Mouse (Mus musculus) kidney, postnatal 14 days (tissue): ENCODE results near the gene Arhgef2.
"Not testable (repeated sequence)": the region's sequence is repeated elsewhere in the genome, so short reads cannot be mapped to it uniquely, and the experiment has no call there.

Experiments
- DNase-seq: peaks from one replicate; pipeline ENCODE4 v3.0.0; 2022; ENCODE audit warnings: mixed read lengths

Arhgef2 gene

DNA sequence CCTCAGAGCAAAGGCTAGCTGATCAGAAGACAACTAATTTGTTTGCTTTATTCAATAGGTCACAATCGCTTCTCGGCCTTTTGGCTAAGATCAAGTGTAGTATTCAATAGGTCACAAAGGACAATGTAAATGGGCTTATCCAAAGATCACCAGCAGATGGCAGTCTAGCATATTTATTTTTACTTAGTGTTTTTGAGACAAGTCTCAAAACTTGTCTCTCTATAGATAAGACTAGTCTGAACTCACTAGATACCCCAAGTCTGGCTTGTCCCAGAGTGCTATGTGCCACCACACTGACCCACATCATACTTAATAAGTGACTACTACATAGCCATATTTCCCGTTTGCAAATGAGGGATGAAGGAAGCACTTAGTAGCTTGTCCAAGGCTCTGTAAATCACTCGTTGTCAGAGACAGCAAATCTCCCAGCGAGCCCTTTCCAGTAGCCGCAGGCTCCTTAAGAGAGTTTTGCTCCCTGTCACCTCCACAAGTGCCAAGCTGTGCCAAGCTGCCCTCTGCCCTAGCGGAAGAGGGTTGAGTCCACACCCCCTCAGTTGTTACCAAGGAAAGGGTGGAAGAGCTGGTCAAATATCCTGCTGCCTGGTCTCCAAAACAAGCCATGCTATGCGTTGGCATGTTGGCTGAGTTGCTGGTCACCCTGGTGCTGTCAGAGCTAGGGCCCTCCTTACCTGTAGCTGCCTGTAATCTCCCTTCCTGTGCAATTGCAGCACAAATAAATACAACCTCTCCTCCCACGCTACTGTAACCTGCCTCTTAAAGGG is 13.6 kb upstream of the Arhgef2 start:
- peak; percentile 64 for DNase-seq

DNA sequence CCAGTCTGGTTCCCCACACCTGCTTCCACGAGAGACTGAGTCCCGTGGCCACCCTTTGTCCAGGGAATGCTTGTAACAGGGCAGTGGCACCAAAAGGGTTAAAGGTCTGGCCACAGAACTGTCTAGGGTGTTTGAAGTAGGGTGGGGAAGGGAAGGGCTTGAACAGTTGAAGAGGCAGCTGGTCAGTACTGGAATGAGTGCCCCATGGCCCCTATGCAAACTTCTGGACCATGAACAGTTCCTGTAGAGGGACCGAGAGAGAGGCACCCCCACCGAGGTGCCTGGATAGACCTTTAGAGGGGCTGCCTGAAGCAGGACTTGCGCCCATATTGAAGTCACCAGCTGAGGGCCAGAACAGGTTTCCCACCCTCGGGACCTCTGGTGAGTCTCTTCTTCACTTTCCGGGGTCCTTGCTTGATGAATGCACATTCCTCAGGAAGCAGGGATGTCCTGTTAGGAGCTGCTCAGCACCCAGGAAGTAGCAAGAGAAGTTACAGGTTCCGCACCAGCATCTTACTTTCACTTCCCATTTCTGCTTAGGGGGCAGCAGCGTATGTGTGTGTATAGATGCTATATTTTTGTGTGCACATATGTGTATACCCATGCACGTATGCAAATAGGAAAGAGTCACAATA is 12.7 kb upstream of the Arhgef2 start:
- no peak for DNase-seq

DNA sequence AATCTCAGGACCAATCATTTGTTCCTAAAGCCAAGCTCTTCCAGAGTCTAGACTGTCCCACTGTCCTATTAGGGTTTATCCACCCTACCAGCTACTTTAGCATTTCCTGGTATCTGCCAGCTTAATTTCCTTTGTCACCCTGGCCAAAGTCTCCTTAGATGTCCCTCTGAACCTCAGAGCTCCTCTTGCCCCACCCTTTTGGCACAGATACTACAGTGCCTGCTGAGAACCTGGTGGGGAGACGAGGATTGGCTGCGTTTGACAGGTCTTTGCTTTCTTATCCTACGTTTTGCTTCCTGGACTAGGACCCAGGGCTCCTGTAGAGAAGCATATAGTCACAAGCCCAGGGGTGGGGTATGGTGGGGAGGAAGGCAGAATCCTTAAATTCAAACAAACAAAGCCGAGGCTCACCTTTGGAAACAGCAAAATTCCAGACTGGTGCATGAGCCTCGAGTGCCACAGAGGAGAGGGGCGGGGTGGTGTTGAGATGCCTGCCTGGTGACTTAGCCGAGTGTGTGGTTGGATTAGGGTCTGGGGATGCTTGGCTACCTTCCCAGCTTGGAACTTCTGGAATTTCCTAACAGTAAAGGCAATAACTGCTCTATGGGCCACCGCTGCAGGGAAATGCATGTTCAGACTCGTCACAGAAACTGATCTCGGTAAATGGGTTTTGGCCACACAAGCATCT is 11.7 kb upstream of the Arhgef2 start:
- peak; percentile 36 for DNase-seq

DNA sequence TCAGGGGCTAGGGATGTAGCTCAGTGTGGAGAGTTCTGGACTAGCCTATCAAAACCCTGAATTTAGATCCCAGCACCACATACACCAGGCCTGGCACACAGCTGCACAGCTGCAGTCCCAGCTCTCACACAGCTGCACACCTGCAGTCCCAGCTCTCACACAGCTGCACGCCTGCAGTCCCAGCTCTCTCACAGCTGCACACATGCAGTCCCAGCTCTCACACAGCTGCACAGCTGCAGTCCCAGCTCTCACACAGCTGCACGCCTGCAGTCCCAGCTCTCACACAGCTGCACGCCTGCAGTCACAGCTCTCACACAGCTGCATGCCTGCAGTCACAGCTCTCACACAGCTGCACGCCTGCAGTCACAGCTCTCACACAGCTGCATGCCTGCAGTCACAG is 9.2 kb upstream of the Arhgef2 start:
- not testable (repeated sequence) for DNase-seq

DNA sequence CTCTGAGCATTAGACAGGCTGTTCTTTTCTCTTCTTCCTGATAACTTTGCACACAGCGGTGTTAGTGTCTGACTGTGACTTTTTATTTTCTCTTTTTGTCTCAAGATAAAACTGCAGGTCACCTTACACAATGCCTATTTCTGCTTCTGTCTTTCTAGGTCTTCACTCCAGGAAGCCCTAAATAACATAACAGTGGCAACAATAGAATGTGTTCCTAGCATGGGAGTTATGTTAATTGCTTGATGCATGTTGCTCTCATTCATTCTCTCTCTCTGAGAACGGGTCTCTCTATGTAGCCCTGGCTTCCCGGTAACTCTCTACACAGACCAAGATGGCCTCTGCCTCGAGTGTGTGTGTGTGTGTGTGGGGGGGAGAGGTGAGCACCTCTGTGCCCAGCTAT is 3.3 kb upstream of the Arhgef2 start:
- no peak for DNase-seq

DNA sequence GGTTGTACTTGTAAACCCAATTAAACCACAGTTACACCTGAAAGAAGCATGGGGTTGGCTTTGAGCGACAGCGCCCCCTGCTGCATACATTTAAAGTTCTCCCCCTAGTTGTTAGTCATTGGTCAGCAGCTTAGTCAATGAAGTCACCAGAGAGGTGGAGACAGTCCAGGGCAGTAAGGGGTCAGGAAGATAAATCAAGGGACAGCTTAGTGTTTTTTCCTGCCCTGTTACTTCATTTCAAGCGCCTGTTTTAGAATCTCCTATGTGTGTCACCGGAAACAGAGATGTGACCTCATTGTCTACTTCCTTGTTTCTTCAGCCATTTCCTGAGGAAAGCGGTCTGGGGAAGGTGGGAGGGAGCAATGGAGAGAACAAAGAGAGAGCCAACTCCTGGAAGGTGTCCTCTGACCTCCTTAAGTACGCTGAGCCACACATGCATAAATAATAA is 2.0 kb upstream of the Arhgef2 start:
- DNase-seq, result peak; percentile 89

DNA sequence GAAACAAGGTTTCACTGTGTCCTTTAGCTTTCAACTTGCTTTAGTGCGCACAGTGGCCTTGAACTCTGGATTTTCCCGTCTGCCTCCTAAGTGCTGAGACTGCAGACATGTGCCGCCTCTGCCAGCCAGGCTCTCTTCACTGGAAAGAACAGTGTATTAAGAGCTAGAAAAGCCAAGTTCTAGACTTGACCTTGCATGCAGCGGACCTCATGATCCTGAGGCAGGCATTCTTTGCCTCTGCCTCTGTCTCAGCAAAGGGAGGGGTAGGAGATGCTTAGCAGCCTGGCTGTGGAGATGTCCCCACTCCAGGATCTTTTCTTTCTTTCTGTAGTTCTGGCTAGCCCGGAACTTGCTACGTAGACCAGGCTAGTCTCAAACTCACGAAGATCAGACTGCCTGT is 903 bp upstream of the Arhgef2 start:
- DNase-seq, result no peak

DNA sequence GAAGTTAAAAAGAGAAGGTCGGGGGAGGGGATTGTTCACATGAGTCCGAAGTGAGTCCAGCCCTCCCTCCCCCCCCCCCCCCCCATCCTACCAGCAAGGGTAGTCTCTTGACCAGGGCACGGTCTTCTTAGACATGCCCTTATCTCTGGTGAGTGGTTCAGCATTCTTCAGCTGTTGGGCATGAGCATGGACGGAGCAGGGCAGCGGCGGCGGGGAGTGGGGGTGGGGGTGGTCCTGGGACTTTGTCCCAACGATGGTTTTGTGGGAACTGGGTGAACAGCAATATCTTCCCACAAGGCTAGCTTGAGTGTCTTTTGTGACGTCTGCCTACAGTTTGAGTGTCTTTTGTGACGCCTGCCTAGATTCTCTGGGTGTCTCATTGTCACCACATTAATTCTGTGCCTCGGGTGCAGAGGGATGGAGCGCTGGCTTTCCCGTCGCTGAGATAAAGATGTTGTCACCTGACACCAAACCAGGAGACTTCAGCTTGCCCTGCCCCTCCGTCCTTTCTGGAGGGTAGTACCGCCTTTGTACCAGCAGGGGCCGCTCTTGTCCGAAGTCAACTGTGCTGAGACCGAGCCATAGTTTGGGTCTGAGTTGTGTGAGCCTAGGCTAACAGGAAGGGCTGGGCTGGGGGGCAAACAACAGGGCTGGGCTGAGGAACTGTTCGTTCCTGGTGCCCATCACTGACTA is 1.4 kb downstream of the Arhgef2 start:
- peak; percentile 90 for DNase-seq

DNA sequence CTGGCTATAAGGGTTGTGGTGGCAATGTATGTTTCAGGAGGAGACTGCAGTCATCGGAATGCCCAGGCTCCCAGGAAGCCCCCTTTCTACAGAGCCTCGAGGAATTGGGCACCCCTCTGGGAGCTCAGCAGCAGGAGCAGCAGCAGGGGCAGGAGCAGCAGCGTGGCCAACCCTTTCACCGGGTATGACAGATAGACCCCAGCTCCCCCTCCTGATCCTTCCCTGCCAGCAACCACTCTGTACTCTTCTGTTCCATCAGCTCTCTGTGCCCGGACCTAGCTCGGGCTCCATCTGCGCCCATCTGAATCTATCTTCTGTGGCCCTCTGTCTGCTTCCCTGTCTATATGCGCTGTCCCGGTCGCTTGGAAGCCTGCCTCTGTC is 2.0 kb downstream of the Arhgef2 start:
- DNase-seq, result no peak

DNA sequence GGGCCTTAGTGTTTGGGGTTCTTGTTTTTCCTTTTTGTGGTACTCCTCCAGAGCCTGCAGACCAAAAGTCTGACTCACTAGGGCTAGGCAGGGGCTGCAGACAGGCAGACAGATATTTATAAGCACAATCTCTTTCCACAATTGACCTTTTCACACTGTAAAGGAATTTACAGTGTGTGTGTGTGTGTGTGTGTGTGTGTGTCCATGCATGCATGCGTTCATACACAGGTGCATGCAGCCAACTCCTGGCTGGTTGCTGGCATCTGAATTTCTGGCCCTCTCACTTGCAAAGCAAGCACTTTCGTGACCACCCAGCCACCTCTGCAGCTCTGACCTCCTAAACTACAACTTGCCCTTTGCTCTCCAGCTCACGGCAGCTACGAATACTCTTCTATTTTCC is 3.3 kb downstream of the Arhgef2 start:
- no peak for DNase-seq

DNA sequence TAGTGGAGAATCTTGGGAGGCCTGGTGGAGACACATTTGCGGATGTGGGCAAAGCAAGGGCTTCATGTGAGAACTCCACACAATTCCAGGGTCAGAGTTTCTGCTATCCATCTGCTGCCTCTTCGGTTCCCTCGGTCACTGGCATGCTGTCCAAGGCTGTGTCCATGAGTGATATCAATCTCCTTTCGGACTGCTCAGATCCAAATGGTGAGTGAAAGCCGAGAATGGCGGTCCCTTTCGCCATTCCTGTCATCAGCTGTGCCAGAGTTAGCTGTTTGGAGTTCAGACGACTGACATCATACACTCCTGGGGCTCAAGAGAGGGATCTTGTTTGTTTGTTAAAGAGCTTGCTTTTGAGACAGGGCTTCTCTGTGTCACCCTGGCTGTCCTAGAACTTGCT is 8.7 kb downstream of the Arhgef2 start:
- no peak for DNase-seq

DNA sequence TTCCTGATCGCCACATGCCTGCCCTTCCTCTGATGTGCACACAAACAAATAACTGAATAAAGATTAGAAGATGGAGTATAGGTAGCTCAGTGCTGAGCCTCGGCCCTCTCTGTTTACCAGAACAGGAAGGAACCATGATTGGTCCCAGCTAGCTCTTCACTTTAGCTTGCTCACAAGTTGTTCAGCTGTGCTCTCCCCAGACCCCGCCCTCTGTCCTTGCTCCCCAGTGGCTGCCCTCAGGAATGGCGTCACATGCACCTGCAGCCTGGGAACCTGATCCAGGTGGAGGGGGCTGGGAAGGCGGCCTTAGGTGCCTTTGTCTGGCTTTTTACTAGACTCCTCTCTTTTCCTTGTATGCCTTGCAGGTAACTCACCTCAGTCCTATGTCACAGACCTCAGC is 9.4 kb downstream of the Arhgef2 start:
- peak; percentile 74 for DNase-seq

DNA sequence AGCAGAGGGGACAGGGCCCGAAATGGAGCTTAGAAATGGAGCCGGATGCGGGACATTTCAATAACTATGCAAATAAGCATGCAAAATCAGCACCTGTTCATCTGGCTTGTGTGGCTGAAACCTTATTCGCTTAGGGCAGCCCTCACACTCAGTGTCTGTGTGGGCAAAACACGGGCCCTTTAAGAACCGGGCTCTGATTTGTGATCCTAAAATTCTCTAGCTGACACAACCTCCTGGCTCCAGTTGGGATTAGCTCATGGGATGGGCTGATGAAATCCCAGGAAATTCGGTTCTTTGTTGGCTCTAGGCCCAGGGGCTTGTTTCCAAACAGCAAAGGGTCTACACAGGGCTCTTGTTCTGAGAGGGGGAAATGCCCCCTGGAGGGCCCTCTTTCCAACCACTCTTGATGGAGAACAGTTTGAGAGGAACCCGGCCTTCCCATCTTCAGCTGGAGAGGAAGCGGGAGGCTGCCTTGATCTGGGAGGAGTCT is 10.2 kb downstream of the Arhgef2 start:
- no peak for DNase-seq

DNA sequence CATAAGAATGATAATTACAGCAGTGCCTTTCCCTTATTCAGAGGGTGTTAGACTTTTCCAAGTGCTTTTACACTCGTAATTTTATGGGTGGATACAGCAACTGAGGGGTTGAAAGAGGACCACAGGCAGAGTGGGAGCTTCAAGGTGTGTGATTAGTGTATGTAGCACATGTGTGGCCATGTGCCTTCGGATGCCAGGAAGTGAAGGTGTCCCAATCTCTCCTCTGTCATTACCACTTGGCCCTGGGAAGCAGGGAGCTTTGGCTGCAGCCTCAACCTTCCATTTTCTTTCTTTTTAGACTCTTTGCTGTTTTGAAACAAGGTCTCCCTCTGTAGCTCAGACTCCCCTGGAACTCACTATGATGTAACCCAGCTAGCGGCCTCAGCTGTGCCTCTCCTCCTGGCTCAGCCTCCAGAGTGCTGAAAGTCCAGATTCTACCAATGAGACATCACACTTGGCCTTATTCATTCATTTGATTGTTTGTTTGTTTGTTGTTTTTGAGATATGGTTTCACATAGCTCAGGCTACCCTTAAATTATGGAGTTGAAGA is 11.3 kb downstream of the Arhgef2 start:
- DNase-seq, result no peak

DNA sequence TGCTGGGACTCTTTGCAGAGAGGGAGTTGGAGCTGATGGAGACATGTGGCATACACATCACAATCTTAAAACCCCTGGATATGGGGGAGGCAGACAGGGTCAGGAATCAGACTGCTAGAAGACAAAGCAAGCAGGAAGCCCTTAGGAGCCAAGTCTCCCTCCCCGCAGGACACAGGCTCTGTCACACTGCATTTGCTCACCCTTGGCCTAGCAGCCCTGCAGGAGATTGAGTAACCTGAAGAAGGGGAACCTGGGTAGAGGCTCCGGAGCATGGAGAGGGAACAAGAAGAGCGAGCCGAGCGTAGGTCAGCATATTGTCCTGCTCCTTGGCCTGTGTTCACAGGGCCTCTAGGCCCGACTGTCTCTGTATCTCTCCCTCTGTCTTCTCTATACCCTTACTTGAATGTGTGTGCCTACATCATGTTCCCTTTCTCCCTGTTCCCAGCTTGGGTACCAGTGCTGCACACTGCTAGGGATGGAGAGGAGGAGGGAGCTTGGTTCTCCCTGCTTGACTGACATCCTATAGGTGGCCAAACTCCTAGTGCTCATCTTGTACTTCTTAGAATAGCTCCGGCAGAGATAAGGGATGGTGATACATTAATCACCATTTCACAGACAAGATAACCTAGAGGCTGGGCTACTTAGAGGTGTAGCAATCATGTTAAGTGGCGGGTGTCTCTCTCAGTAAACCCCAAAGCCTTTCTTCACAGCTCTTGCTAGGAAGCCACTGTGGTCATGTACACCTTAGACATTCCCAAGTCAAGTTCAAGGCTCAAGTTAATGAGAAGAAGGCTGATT is 12.5 kb downstream of the Arhgef2 start:
- DNase-seq, result no peak

DNA sequence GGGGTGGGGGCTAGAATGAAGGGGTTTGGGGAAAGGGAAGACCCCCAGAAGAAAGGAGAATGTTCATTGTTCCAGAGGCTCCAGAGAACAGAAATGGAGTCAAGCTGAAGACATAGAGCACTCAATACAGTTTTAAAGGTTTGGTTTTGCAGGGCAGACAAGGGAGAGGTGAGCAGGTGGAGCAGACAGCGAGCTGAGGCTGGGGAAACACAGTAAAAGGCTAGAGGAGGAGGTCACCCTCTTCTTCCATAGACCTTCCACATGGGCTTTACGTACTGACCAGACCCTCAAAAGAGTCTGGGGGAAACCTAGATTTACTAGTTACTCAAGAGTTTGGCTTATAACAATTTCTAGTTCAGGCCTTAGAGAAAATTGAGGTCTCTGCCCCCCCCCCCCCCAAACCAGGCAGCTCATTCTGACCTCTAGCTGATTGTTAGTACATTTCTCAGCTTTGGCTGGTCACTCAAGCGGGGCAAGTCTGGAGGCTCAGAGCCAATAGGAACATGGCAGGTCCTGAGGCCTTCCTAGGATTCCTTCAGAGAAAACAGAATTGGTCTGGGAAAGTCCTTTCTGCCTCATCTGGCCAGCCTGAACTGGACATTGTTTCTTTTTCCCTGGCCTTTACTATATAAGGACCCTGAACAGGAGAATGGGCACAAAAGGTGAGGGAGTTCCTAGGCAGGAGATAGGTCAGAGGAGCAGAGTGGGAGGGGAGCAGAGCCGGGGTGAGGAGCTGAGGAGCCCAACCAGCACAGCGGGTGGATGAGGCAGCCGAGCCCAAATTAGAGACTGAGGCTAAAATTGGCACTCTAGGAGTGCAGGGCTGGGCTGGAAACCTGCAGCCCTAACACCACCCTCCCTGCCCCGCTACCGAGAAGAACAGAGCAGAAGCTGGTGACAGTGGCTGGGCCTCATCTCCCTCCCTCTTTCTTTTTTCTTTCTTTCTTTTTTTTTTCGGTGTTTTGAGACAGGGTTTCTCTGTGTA is 13.6 kb downstream of the Arhgef2 start:
- DNase-seq, result peak; percentile 74

DNA sequence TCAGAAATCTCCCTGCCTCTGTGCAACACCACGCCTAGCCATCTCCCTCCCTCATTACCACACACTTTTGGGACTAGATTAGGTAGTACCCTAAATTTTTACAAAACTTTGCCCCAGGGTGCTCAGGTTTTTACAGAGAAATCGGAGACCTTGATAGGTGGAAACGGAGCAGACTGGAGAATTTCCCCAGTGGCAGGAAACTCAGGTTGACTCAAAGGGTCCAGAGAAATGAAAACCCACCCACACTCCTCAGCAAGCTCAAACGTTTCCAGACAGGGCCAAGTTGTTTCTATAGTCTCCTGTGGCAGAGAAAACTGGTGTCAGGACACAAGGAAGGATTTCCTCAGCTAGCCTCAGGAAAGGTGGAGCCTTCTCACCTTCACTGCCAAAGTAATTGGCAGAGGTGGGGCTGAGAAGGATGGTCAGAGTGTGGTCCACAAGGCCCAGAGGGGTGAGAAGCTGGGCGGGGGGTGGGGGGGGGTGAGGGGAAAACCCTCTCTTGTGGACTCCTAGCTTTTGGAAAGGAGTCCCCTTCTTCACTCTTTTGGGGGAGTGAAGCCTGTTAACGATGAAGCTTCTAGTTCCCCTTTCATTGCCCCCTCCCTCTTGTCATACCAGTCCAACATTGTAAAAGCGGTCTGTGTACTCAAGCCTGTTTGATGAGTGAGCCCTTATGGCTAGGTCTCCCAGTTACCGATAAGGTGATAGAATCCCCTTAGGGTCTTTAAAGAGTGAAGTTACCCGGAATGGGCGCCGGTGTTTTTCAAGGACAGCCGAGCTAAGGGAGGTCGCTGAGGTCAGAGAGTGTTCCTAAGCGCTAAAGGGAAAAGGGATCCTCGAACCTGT is 14.6 kb downstream of the Arhgef2 start:
- no peak for DNase-seq

DNA sequence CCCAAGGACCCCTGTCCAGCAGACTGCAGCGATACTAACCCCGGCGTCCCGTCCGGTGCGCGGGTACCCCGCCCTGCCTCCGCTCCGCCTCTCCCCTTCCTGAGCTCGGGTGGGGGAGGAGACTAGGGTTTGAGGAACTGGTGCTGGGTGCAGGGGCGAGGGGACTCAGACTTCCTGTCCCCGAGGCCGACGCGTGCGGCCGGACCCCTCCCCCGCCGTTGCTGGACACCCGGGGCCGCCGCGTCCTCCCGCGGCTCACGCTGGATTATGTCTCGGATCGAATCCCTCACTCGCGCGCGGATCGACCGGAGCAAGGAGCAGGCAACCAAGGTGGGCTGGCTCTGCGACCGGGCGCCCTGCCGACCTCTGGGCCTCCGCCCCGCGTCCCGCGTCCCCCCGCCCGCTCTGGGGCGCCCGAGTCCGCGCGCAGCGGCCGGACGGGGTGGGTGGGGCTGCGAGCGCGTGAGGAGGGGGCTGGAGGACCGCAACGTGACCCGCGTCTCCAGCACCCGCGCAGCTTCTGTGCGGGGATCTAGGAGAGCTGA is 15.3 kb downstream of the Arhgef2 start:
- peak; percentile 91 for DNase-seq

DNA sequence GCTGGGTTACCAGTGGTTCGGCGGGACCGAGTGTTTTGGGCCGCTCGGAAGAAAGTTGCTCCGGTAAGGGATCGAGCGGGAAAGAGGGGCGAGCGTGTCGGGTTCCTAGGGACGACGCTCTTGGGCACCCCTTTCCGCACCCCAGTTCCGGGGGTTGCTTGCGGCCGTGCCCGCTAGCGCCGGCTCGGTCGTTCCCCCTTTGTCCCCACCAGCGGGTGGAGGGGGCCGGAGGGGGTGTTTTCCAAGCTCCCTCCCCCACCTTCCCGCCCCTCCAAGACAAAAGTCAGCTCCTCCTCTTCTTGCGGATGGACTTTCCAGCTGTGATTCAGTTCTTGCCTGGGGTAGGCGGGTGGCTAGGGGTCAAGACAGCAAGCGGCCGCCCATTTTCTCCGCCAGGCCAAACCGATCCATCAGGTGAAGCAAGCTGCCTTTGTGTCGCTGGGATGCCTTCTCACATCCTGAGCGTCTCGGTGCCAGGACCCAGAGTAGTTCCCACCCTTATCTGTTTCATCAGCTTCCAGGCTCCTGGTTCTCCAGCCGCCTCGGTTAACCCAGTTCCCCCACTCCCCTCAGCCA is 15.9 kb downstream of the Arhgef2 start:
- DNase-seq, result peak; percentile 85
